Mouse (Mus musculus): ENCODE results near the gene Il1a. TPM values are rescaled to one million over a fixed set of nuclear protein-coding genes. Genes with fewer than 3 reads are reported as not detected.

Il1a gene
- total RNA-seq (2015) (not detected in 2 replicates), total RNA-seq (2017) (not detected in 2 replicates)

- ATAC-seq (replicated peaks; ENCODE audit: poor library complexity): no peak
Observed at GRCm38 (mm10) chr2:129309836-129310235, at the start of gene Il1a. Il1a (minus strand) TSS chr2:129309972.

- ATAC-seq (replicated peaks; ENCODE audit: poor library complexity): peak; percentile 96
Observed at GRCm38 (mm10) chr2:129338138-129338621, 28.4 kb upstream of the Il1a start.

GRCm38 (mm10) chr2:129333471-129333870, 23.7 kb upstream of the Il1a start:
- ATAC-seq (replicated peaks; ENCODE audit: poor library complexity): no peak

GRCm38 (mm10) chr2:129330540-129330939, 20.8 kb upstream of the Il1a start:
- ATAC-seq (replicated peaks; ENCODE audit: poor library complexity): no peak

- 0 out of 2 replicates have a peak, but pooled peaks have one; percentile 4 for ATAC-seq (replicated peaks; ENCODE audit: poor library complexity)
Observed at GRCm38 (mm10) chr2:129330024-129330423, 20.3 kb upstream of the Il1a start.

GRCm38 (mm10) chr2:129328238-129328637, 18.5 kb upstream of the Il1a start:
- ATAC-seq (replicated peaks; ENCODE audit: poor library complexity): peak; percentile 90

- ATAC-seq (replicated peaks; ENCODE audit: poor library complexity): no peak
Observed at GRCm38 (mm10) chr2:129324216-129324615, 14.4 kb upstream of the Il1a start.

GRCm38 (mm10) chr2:129322117-129322635, 12.4 kb upstream of the Il1a start:
- no peak for ATAC-seq (replicated peaks; ENCODE audit: poor library complexity)

- ATAC-seq (replicated peaks; ENCODE audit: poor library complexity): peak; percentile 69
Observed at GRCm38 (mm10) chr2:129320033-129320605, 10.3 kb upstream of the Il1a start.

- peak; percentile 69 for ATAC-seq (replicated peaks; ENCODE audit: poor library complexity)
Observed at GRCm38 (mm10) chr2:129315831-129316230, 6.1 kb upstream of the Il1a start.

GRCm38 (mm10) chr2:129314880-129315279, 5.1 kb upstream of the Il1a start:
- ATAC-seq (replicated peaks; ENCODE audit: poor library complexity): peak; percentile 38; the same call in 1 of the 2 replicates

GRCm38 (mm10) chr2:129313934-129314333, 4.2 kb upstream of the Il1a start:
- ATAC-seq (replicated peaks; ENCODE audit: poor library complexity): peak; percentile 90

- peak; percentile 50; the same call in 1 of the 2 replicates for ATAC-seq (replicated peaks; ENCODE audit: poor library complexity)
Observed at GRCm38 (mm10) chr2:129306020-129306419, 3.8 kb downstream of the Il1a start.

- peak; percentile 32 for ATAC-seq (replicated peaks; ENCODE audit: poor library complexity)
Observed at GRCm38 (mm10) chr2:129297589-129297982, 12.2 kb downstream of the Il1a start.

GRCm38 (mm10) chr2:129296671-129297588, 12.8 kb downstream of the Il1a start, which contains the start of gene Ckap2l:
Ckap2l (minus strand) TSS chr2:129297212.
- ATAC-seq (replicated peaks; ENCODE audit: poor library complexity): peak; percentile 97

GRCm38 (mm10) chr2:129296086-129296485, 13.7 kb downstream of the Il1a start:
- no peak for ATAC-seq (replicated peaks; ENCODE audit: poor library complexity)

GRCm38 (mm10) chr2:129295075-129295474, 14.7 kb downstream of the Il1a start:
- ATAC-seq (replicated peaks; ENCODE audit: poor library complexity): no peak

- ATAC-seq (replicated peaks; ENCODE audit: poor library complexity): no peak
Observed at GRCm38 (mm10) chr2:129273823-129274222, 35.9 kb downstream of the Il1a start.

GRCm38 (mm10) chr2:129270621-129271020, 39.2 kb downstream of the Il1a start:
- ATAC-seq (replicated peaks; ENCODE audit: poor library complexity): no peak

GRCm38 (mm10) chr2:129269986-129270385, 39.8 kb downstream of the Il1a start:
- ATAC-seq (replicated peaks; ENCODE audit: poor library complexity): no peak

GRCm38 (mm10) chr2:129269161-129269643, 40.6 kb downstream of the Il1a start:
- ATAC-seq (replicated peaks; ENCODE audit: poor library complexity): no peak
